Mouse (Mus musculus): ENCODE data around the gene Pip5k1b.

Pip5k1b gene

GRCm38 (mm10) chr19:24543386-24544350 is 12.0 kb downstream of the Pip5k1b start:
- no peak for DNase-seq (ENCODE audit: low spot score)

- DNase-seq (ENCODE audit: low spot score), result no peak
Observed at GRCm38 (mm10) chr19:24542293-24542675, 13.4 kb downstream of the Pip5k1b start.

- DNase-seq (ENCODE audit: low spot score), result no peak
Observed at GRCm38 (mm10) chr19:24541669-24542292, 13.9 kb downstream of the Pip5k1b start.

GRCm38 (mm10) chr19:24540952-24541668 is 14.6 kb downstream of the Pip5k1b start:
- DNase-seq (ENCODE audit: low spot score), result no peak

GRCm38 (mm10) chr19:24539041-24539440 is 16.6 kb downstream of the Pip5k1b start:
- DNase-seq (ENCODE audit: low spot score), result no peak

GRCm38 (mm10) chr19:24538181-24538580 is 17.5 kb downstream of the Pip5k1b start:
- no peak for DNase-seq (ENCODE audit: low spot score)

GRCm38 (mm10) chr19:24537691-24538090 is 18.0 kb downstream of the Pip5k1b start:
- DNase-seq (ENCODE audit: low spot score), result no peak

- no peak for DNase-seq (ENCODE audit: low spot score)
Observed at GRCm38 (mm10) chr19:24536920-24537319, 18.8 kb downstream of the Pip5k1b start.

GRCm38 (mm10) chr19:24536280-24536679 is 19.4 kb downstream of the Pip5k1b start:
- DNase-seq (ENCODE audit: low spot score), result no peak

GRCm38 (mm10) chr19:24535161-24535560 is 20.5 kb downstream of the Pip5k1b start:
- no peak for DNase-seq (ENCODE audit: low spot score)

GRCm38 (mm10) chr19:24534733-24535132 is 20.9 kb downstream of the Pip5k1b start:
- no peak for DNase-seq (ENCODE audit: low spot score)

- DNase-seq (ENCODE audit: low spot score), result no peak
Observed at GRCm38 (mm10) chr19:24528910-24529561, 26.6 kb downstream of the Pip5k1b start.

- no peak for DNase-seq (ENCODE audit: low spot score)
Observed at GRCm38 (mm10) chr19:24528129-24528730, 27.4 kb downstream of the Pip5k1b start.

GRCm38 (mm10) chr19:24527613-24527948 is 28.1 kb downstream of the Pip5k1b start:
- DNase-seq (ENCODE audit: low spot score), result no peak

GRCm38 (mm10) chr19:24526731-24527612 is 28.7 kb downstream of the Pip5k1b start:
- DNase-seq (ENCODE audit: low spot score), result no peak

GRCm38 (mm10) chr19:24523476-24524313 is 32.0 kb downstream of the Pip5k1b start:
- DNase-seq (ENCODE audit: low spot score), result peak; percentile 28

GRCm38 (mm10) chr19:24521997-24522396 is 33.7 kb downstream of the Pip5k1b start:
- no peak for DNase-seq (ENCODE audit: low spot score)

- no peak for DNase-seq (ENCODE audit: low spot score)
Observed at GRCm38 (mm10) chr19:24521146-24521545, 34.5 kb downstream of the Pip5k1b start.

- DNase-seq (ENCODE audit: low spot score), result no peak
Observed at GRCm38 (mm10) chr19:24519732-24520409, 35.8 kb downstream of the Pip5k1b start.
